Mouse (Mus musculus) small intestine, adult 2 months (tissue): Measurements from ENCODE around the gene Rflna.

ENCODE experiments used
- CTCF ChIP-seq: fragments of 200-500 bp; IDR thresholded peaks from 2 replicates; pipeline ENCODE4 v1.5.1; 2012; ENCODE audit warnings: low read depth, mild to moderate bottlenecking, control low read depth, inconsistent platforms, low read length, moderate library complexity, mixed read lengths; ENCODE audit not compliant: insufficient replicate concordance, insufficient read length; ENCODE audit errors: extremely low read depth
- POLR2A ChIP-seq: fragments of 200-500 bp; IDR thresholded peaks from 2 replicates; pipeline ENCODE4 v1.6.1; 2012; ENCODE audit warnings: low read depth, mild to moderate bottlenecking, control low read depth, inconsistent platforms, low read length, moderate library complexity

- TF ChIP-seq POLR2A = no peak
- TF ChIP-seq CTCF = no peak
Observed at GRCm38 (mm10) chr5:125055901-125056300, 52.9 kb downstream of the Rflna start.
